Mouse (Mus musculus) liver, embryonic 12.5 days (tissue): ENCODE results near the gene Serac1. TPM values are rescaled to one million over a fixed set of nuclear protein-coding genes. Genes with fewer than 3 reads are reported as not detected.
A peak's percentile ranks its signal among the peaks of the same experiment; 100 is the strongest.

Experiments used
- ATAC-seq: fragments of 200-750 bp; cut with Nextera tagmentation; 2 replicates; pipeline ENCODE4 v1.8.0; 2017; ENCODE audit warnings: moderate number of reproducible peaks, mild to moderate bottlenecking, moderate library complexity
- H3K27ac ChIP-seq: fragments of 300-500 bp; sonication (generic); 2 replicates; pipeline ENCODE4 v1.5.1; 2016; ENCODE audit warnings: mild to moderate bottlenecking
- H3K27me3 ChIP-seq: fragments of 300-500 bp; sonication (generic); replicated peaks from 2 replicates; pipeline ENCODE4 v1.6.1; 2016; ENCODE audit warnings: mild to moderate bottlenecking, moderate library complexity
- H3K36me3 ChIP-seq: fragments of 300-500 bp; sonication (generic); 2 replicates; pipeline ENCODE4 v1.6.1; 2016; ENCODE audit warnings: mild to moderate bottlenecking, moderate library complexity
- H3K4me1 ChIP-seq: fragments of 300-500 bp; sonication (generic); 2 replicates; pipeline ENCODE4 v1.6.1; 2016
- H3K4me2 ChIP-seq: fragments of 300-500 bp; sonication (generic); 2 replicates; pipeline ENCODE4 v1.6.1; 2016; ENCODE audit warnings: mild to moderate bottlenecking, moderate library complexity
- H3K4me3 ChIP-seq: fragments of 300-500 bp; sonication (generic); 2 replicates; pipeline ENCODE4 v1.5.1; 2016; ENCODE audit warnings: mild to moderate bottlenecking, moderate library complexity
- H3K9ac ChIP-seq: fragments of 300-500 bp; sonication (generic); 2 replicates; pipeline ENCODE4 v1.6.1; 2016; ENCODE audit warnings: mild to moderate bottlenecking, moderate library complexity
- H3K9me3 ChIP-seq: fragments of 300-500 bp; sonication (generic); replicated peaks from 2 replicates; pipeline ENCODE4 v1.6.1; 2016; ENCODE audit warnings: mild to moderate bottlenecking, moderate library complexity
- WGBS: fragments of 180-500 bp; shearing (Covaris S2); methylation state at CpG from one replicate; pipeline ENCODE4 v1.1.7; 2016; ENCODE audit not compliant: insufficient replicate concordance; 5-methylcytosine and 5-hydroxymethylcytosine counted together
- polyA plus RNA-seq: library from polyadenylated mRNA; unstranded; fragments of >200 nt; fragmentation: Nextera tagmentation; extraction: Ambion mirVana; gene quantifications from 2 replicates; pipeline ENCODE4 v1.2.1, GENCODE M21; 2016

The Serac1 gene
- polyA plus RNA-seq, result 2.2 TPM in 2 replicates

GRCm38 (mm10) chr17:6079287-6080122 is at the start of gene Serac1, which contains the start of gene Gtf2h5:
TSS of gene Serac1 (minus strand) at chr17:6079741.
TSS of gene Gtf2h5 (plus strand) at chr17:6079786.
- ATAC-seq, result peak; percentile 99
- Histone ChIP-seq H3K4me3 (peak within 1 kb of the TSS; percentile 75), H3K9me3 (no peaks in the 10 kb centered on the region), H3K9ac (peak within 1 kb of the TSS; percentile 78), H3K4me2 (peak within 1 kb of the TSS; percentile 89), H3K27me3 (no peaks in the 10 kb centered on the region), H3K4me1 (peaks cover 26% of the 10 kb centered on the region), H3K27ac (peak within 1 kb of the TSS; percentile 91), H3K36me3 (peaks cover 30% of the 10 kb centered on the region)
- under 1% methylated on average over 70 of the region's 70 CpGs for WGBS

GRCm38 (mm10) chr17:6128039-6128438 is 48.5 kb upstream of the Serac1 start:
- 29% methylated on average over 3 of the region's 3 CpGs for WGBS

GRCm38 (mm10) chr17:6125441-6125840 is 45.9 kb upstream of the Serac1 start:
- Histone ChIP-seq H3K4me3 (no peak overlapping the region), H3K4me2 (no peak overlapping the region), H3K9me3 (no peaks in the 10 kb centered on the region), H3K4me1 (no peaks in the 10 kb centered on the region; the same call in 1 of the 2 replicates), H3K9ac (no peak overlapping the region), H3K27me3 (no peaks in the 10 kb centered on the region), H3K36me3 (peaks cover 15% of the 10 kb centered on the region), H3K27ac (no peak overlapping the region)
- 76% methylated on average over 3 of the region's 3 CpGs for WGBS
- ATAC-seq, result no peak

More at GRCm38 (mm10) chr17:6128039-6128438, 48.5 kb upstream of the Serac1 start:
- ATAC-seq, result no peak
- no peak overlapping the region for H3K4me3 ChIP-seq
- H3K9ac ChIP-seq, result no peak overlapping the region
- no peaks in the 10 kb centered on the region for H3K9me3 ChIP-seq
- no peak overlapping the region for H3K27ac ChIP-seq
- H3K4me1 ChIP-seq, result no peaks in the 10 kb centered on the region
- H3K4me2 ChIP-seq, result no peak overlapping the region
- H3K27me3 ChIP-seq, result no peaks in the 10 kb centered on the region
- 0 out of 2 replicates have a peak, but pooled peaks cover 4% of the 10 kb centered on the region for H3K36me3 ChIP-seq

- H3K36me3 ChIP-seq, result peaks cover 15% of the 10 kb centered on the region
- ATAC-seq, result no peak
- WGBS, result 92% methylated on average over 4 of the region's 4 CpGs
- no peaks in the 10 kb centered on the region for H3K27me3 ChIP-seq
- no peaks in the 10 kb centered on the region for H3K9me3 ChIP-seq
- no peak overlapping the region for H3K9ac ChIP-seq
- H3K4me3 ChIP-seq, result no peak overlapping the region
- no peak overlapping the region for H3K4me2 ChIP-seq
- no peak overlapping the region for H3K27ac ChIP-seq
- H3K4me1 ChIP-seq, result no peaks in the 10 kb centered on the region; the same call in 1 of the 2 replicates
Measured at GRCm38 (mm10) chr17:6123776-6124175, 44.2 kb upstream of the Serac1 start.

- Histone ChIP-seq H3K36me3 (peaks cover 15% of the 10 kb centered on the region), H3K9me3 (no peaks in the 10 kb centered on the region), H3K4me1 (no peaks in the 10 kb centered on the region; the same call in 1 of the 2 replicates), H3K27ac (no peak overlapping the region), H3K9ac (no peak overlapping the region), H3K27me3 (no peaks in the 10 kb centered on the region), H3K4me3 (no peak overlapping the region), H3K4me2 (no peak overlapping the region)
- ATAC-seq, result no peak
- WGBS, result 76% methylated on average over 4 of the region's 4 CpGs
Measured at GRCm38 (mm10) chr17:6118861-6119260, 39.3 kb upstream of the Serac1 start.

GRCm38 (mm10) chr17:6117917-6118316 is 38.4 kb upstream of the Serac1 start:
- no peaks in the 10 kb centered on the region for H3K27me3 ChIP-seq
- ATAC-seq, result no peak
- peaks cover 11% of the 10 kb centered on the region for H3K36me3 ChIP-seq
- H3K4me3 ChIP-seq, result no peak overlapping the region
- H3K4me1 ChIP-seq, result no peaks in the 10 kb centered on the region; the same call in 1 of the 2 replicates
- H3K9ac ChIP-seq, result no peak overlapping the region
- no peaks in the 10 kb centered on the region for H3K9me3 ChIP-seq
- no peak overlapping the region for H3K27ac ChIP-seq
- H3K4me2 ChIP-seq, result no peak overlapping the region
- 74% methylated on average over 3 of the region's 3 CpGs for WGBS

GRCm38 (mm10) chr17:6117148-6117725 is 37.7 kb upstream of the Serac1 start:
- Histone ChIP-seq H3K36me3 (peaks cover 4% of the 10 kb centered on the region), H3K4me3 (no peak overlapping the region), H3K27ac (no peak overlapping the region), H3K27me3 (no peaks in the 10 kb centered on the region), H3K4me1 (no peaks in the 10 kb centered on the region), H3K9me3 (no peaks in the 10 kb centered on the region), H3K9ac (no peak overlapping the region), H3K4me2 (no peak overlapping the region)
- ATAC-seq, result no peak
- WGBS, result 75% methylated on average over 4 of the region's 4 CpGs

GRCm38 (mm10) chr17:6115085-6115484 is 35.5 kb upstream of the Serac1 start:
- no peaks in the 10 kb centered on the region for H3K4me1 ChIP-seq
- H3K27ac ChIP-seq, result no peak overlapping the region
- 80% methylated on average over 9 of the region's 9 CpGs for whole genome bisulfite sequencing
- H3K4me2 ChIP-seq, result no peak overlapping the region
- H3K9ac ChIP-seq, result no peak overlapping the region
- ATAC-seq, result no peak
- H3K4me3 ChIP-seq, result no peak overlapping the region
- H3K9me3 ChIP-seq, result no peaks in the 10 kb centered on the region
- no peaks in the 10 kb centered on the region for H3K27me3 ChIP-seq
- no peaks in the 10 kb centered on the region for H3K36me3 ChIP-seq

GRCm38 (mm10) chr17:6113653-6114052 is 34.1 kb upstream of the Serac1 start:
- Histone ChIP-seq H3K27ac (no peak overlapping the region), H3K9me3 (no peaks in the 10 kb centered on the region), H3K4me3 (no peak overlapping the region), H3K9ac (no peak overlapping the region), H3K4me1 (no peaks in the 10 kb centered on the region), H3K36me3 (no peaks in the 10 kb centered on the region), H3K4me2 (no peak overlapping the region), H3K27me3 (no peaks in the 10 kb centered on the region)
- 68% methylated on average over 6 of the region's 6 CpGs for WGBS
- ATAC-seq, result no peak

- Histone ChIP-seq H3K36me3 (no peaks in the 10 kb centered on the region), H3K4me1 (peaks cover 15% of the 10 kb centered on the region), H3K4me3 (no peak overlapping the region), H3K9me3 (no peaks in the 10 kb centered on the region), H3K4me2 (no peak overlapping the region), H3K9ac (no peak overlapping the region), H3K27me3 (peaks cover 14% of the 10 kb centered on the region), H3K27ac (no peak overlapping the region)
- WGBS, result 61% methylated on average over 3 of the region's 3 CpGs
- ATAC-seq, result no peak
Measured at GRCm38 (mm10) chr17:6110956-6111355, 31.4 kb upstream of the Serac1 start.

GRCm38 (mm10) chr17:6108175-6108574 is 28.6 kb upstream of the Serac1 start:
- Histone ChIP-seq H3K4me1 (peaks cover 21% of the 10 kb centered on the region), H3K9me3 (no peaks in the 10 kb centered on the region), H3K9ac (no peak overlapping the region), H3K27ac (no peak overlapping the region), H3K4me2 (peak overlapping the region; percentile 87), H3K27me3 (peaks cover 33% of the 10 kb centered on the region), H3K4me3 (no peak overlapping the region), H3K36me3 (no peaks in the 10 kb centered on the region)
- WGBS, result 78% methylated on average over 7 of the region's 7 CpGs
- no peak for ATAC-seq

- peak overlapping the region; percentile 83 for H3K27ac ChIP-seq
- no peaks in the 10 kb centered on the region for H3K9me3 ChIP-seq
- no peaks in the 10 kb centered on the region for H3K36me3 ChIP-seq
- ATAC-seq, result peak; percentile 16; the same call in 1 of the 2 replicates
- peaks cover 33% of the 10 kb centered on the region for H3K27me3 ChIP-seq
- peak overlapping the region; percentile 94 for H3K9ac ChIP-seq
- H3K4me2 ChIP-seq, result peak overlapping the region; percentile 87
- peak overlapping the region; percentile 87 for H3K4me3 ChIP-seq
- H3K4me1 ChIP-seq, result peaks cover 21% of the 10 kb centered on the region
- WGBS, result under 1% methylated on average over 49 of the region's 50 CpGs
Measured at GRCm38 (mm10) chr17:6107015-6107601, 27.6 kb upstream of the Serac1 start.
